Mouse (Mus musculus) G1E (cell line): Measurements from ENCODE around the gene Smc3. TPM values are rescaled to one million over a fixed set of nuclear protein-coding genes. Genes with fewer than 3 reads are reported as not detected.

Experiments
- ATAC-seq: 2 replicates; pipeline ENCODE4 v1.8.0; 2016; ENCODE audit warnings: mild to moderate bottlenecking; ENCODE audit not compliant: insufficient number of reproducible peaks, poor library complexity, low FRiP score, severe bottlenecking; ENCODE audit errors: extremely low read depth
- DNase-seq: peaks from one replicate; pipeline ENCODE4 v3.0.0; 2012; ENCODE audit warnings: low spot score
- H3K27me3 ChIP-seq: 2 replicates; pipeline ENCODE4 v1.6.1; 2012; ENCODE audit warnings: mild to moderate bottlenecking, low read length, inconsistent platforms; ENCODE audit not compliant: insufficient read depth
- H3K36me3 ChIP-seq: replicated peaks from 2 replicates; pipeline ENCODE3; 2012; ENCODE audit warnings: mild to moderate bottlenecking, inconsistent platforms
- H3K4me1 ChIP-seq: 2 replicates; pipeline ENCODE4 v1.6.1; 2012; ENCODE audit warnings: low read depth, low read length, inconsistent platforms, mixed read lengths; ENCODE audit not compliant: insufficient read depth
- H3K4me3 ChIP-seq: 2 replicates; pipeline ENCODE4 v1.5.1; 2012; ENCODE audit warnings: low read depth, mild to moderate bottlenecking, inconsistent platforms, low read length, moderate library complexity, mixed read lengths
- H3K9me3 ChIP-seq: replicated peaks from 2 replicates; pipeline ENCODE4 v1.6.1; 2012; ENCODE audit warnings: inconsistent platforms
- CTCF ChIP-seq: IDR thresholded peaks from 2 replicates; pipeline ENCODE4 v1.5.1; 2012; ENCODE audit warnings: low read depth, low read length, inconsistent platforms, mixed read lengths
- GATA1 ChIP-seq: IDR thresholded peaks from 2 replicates; pipeline ENCODE4 v1.6.1; 2012; ENCODE audit warnings: borderline replicate concordance, low read length, inconsistent platforms, mixed read lengths
- GATA2 ChIP-seq: IDR thresholded peaks from 2 replicates; pipeline ENCODE4 v1.6.1; 2012; ENCODE audit warnings: low read depth, low read length, inconsistent platforms, borderline replicate concordance
- POLR2AphosphoS5 ChIP-seq: IDR thresholded peaks from 2 replicates; pipeline ENCODE4 v1.6.1; 2012; ENCODE audit warnings: low read depth, low read length, inconsistent platforms; ENCODE audit not compliant: insufficient replicate concordance
- TAL1 ChIP-seq: conservative IDR thresholded peaks from 2 replicates; pipeline ENCODE4 v1.6.1; 2012; ENCODE audit warnings: low read depth, low read length, inconsistent platforms, mixed read lengths
- polyA plus RNA-seq: library from polyadenylated mRNA; stranded (reverse); fragments of >175 nt; gene quantifications from 2 replicates; pipeline ENCODE4 v1.2.3, GENCODE M21; 2012
- total RNA-seq, 2 experiments: library from RNA; stranded (forward) in 1 of 2; stranded (reverse) in 1 of 2; fragments of 200-1000 nt in 1 of 2; fragments of >200 nt in 1 of 2; fragmentation: Nextera tagmentation in 1 of 2; gene quantifications; 2 replicates each; pipeline ENCODE4 v1.2.3; 2014 to 2017

Smc3 gene
- total and polyA plus RNA-seq, 3 experiments = 41.9 to 198 (median 150) TPM

DNA sequence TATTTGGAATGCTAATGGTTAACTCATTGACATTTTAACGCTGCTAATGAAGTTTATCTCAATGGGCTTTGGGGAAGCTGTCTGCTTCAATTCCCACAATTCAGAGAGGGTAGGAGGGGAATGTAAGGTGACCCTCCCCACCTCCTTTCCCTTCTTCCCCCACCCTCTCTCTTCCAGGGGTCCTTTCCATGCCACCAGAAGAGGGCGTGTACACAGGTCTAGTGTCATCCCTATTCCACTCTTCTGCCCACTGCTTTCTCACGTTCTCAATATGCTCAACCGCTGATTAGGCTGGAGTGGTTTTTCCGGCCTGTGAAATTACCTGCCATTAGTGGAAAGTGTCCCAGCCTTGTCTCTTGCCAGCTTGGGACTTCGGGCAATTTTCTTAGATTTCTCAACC is 43.4 kb upstream of the Smc3 start:
- H3K9me3 ChIP-seq = no peaks in the 10 kb centered on the region
- no peak overlapping the region for H3K4me3 ChIP-seq
- H3K4me1 ChIP-seq = no peaks in the 10 kb centered on the region
- H3K36me3 ChIP-seq = no peaks in the 10 kb centered on the region
- peaks cover 8% of the 10 kb centered on the region for H3K27me3 ChIP-seq
- TF ChIP-seq GATA1 (no peak), TAL1 (no peak), GATA2 (no peak), POLR2AphosphoS5 (no peak), CTCF (no peak)
- DNase-seq (no peak), ATAC-seq (no peak)

DNA sequence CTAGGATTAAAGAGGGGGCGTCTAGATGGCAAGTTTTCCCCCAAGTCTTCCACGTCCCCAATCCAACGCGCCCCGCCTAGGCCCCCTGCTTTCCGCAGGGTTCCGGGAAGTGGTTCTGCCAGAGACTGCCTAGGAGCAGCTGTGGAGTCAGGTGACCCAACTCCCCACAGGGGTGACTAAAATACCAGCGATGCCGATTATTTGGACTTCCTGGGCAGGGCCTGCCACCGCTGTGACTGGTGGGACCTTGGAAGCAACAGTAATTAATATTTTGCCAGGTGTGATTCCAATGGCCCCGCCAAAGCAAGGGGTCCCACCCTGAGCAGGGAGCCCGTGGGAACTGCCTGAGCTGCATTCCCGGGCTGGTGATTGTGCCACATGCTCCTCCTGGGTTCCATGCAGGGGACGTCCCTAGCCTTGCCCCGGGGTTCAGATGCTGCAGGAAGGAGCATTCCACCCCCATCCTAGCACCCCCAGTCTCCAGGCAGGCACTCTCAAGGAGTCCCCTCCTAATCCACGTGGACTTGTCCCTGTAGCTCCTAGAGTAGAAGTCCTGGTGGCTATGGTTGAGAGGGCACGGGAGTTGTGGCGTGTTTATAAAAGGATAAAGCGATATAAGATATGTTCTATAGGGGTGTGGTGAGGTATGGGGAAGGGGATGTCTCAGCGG is 42.8 kb upstream of the Smc3 start:
- Histone ChIP-seq H3K27me3 (peaks cover 3% of the 10 kb centered on the region), H3K36me3 (no peaks in the 10 kb centered on the region), H3K4me3 (no peak overlapping the region), H3K9me3 (no peaks in the 10 kb centered on the region), H3K4me1 (no peaks in the 10 kb centered on the region)
- TF ChIP-seq TAL1 (no peak), GATA1 (no peak), POLR2AphosphoS5 (no peak), GATA2 (no peak), CTCF (no peak)
- ATAC-seq (no peak), DNase-seq (no peak)

DNA sequence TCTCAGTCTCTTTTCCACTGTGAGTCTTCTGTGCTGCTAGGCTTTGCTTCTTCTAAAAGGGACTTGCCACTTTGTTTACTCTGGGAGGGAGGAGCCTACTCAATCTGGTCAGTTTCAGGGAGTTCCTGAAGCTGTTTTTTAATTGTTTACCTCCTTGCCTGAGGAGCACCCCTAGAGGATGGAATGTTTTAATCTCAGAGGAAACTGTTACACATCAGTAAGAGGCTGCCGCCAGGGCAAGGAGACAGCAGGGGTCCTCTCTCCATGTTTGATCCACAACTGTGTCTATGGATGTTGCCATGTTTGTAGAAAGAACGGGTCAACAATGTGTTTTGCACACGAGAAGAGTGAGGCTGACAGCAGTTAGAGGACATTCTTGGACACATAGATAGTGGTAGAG is 39.8 kb upstream of the Smc3 start:
- ATAC-seq = no peak
- H3K9me3 ChIP-seq = no peaks in the 10 kb centered on the region
- no peak overlapping the region for H3K4me3 ChIP-seq
- no peaks in the 10 kb centered on the region for H3K4me1 ChIP-seq
- TF ChIP-seq GATA1 = no peak
- TF ChIP-seq GATA2 = no peak
- TF ChIP-seq TAL1 = no peak
- no peak for TF ChIP-seq POLR2AphosphoS5
- TF ChIP-seq CTCF = no peak
- 0 out of 2 replicates have a peak, but pooled peaks cover 2% of the 10 kb centered on the region for H3K27me3 ChIP-seq
- no peaks in the 10 kb centered on the region for H3K36me3 ChIP-seq
- no peak for DNase-seq

DNA sequence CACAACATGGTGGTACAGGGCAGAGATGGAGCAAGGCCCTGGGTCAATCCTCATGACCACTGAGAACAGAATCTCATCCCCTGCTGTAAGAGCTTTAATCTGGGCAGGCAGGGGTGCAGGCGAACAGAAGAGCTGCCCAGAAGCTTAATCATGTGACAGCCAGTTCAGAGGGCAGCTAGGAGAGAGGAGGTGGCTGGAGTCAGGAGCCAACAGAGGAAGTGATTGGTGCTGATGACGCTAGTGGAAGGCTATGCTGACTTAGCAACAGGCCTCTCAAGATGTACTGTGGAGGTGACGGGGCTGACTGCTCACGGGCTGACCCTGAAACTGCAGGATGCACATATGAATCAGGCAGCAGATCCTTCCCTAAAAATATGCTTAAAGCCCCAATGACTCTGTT is 36.0 kb upstream of the Smc3 start:
- TF ChIP-seq TAL1 = no peak
- no peak for TF ChIP-seq CTCF
- TF ChIP-seq GATA2 = no peak
- no peak for TF ChIP-seq GATA1
- no peak for TF ChIP-seq POLR2AphosphoS5
- DNase-seq (no peak), ATAC-seq (no peak)
- H3K27me3 ChIP-seq = no peaks in the 10 kb centered on the region
- H3K36me3 ChIP-seq = no peaks in the 10 kb centered on the region
- H3K4me1 ChIP-seq = no peaks in the 10 kb centered on the region
- no peaks in the 10 kb centered on the region for H3K9me3 ChIP-seq
- H3K4me3 ChIP-seq = no peak overlapping the region

DNA sequence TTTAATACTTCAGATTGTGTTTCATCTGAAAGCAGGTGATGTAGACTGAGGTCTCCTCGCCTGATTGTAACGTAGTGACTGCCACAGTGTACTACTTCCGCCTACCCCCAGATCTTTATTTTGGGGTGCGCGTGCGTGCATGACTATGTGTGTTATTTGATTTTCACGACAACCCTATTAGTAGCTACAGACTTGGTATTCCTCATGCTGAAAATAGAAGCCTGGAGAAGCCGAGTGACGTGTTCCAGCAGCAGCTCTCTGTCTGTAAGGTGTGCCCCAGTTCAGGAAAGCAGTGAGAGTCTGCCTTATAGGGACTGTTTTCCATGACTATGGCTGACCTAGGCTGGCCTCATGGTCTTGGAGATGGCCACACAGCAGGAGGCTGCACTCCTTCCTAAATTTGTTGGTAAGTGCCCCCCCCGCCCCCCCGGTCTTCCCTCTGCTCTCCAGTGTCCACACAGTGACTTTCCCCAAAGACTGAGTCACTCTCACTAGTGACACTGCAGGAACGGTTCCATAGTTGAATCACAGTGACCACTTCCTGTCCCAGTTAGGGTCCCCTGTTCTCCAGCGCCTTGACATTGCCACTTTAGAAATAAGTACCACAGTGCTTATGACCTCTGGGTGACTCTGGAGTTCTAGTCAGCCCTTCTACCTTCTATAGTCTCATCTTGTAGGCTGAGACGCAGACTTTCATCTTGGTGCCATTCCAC is 34.5 kb upstream of the Smc3 start:
- ATAC-seq = no peak
- no peak for TF ChIP-seq TAL1
- no peak for TF ChIP-seq GATA2
- TF ChIP-seq GATA1 = no peak
- no peak for TF ChIP-seq CTCF
- no peak for TF ChIP-seq POLR2AphosphoS5
- no peak for DNase-seq
- 0 out of 2 replicates have a peak, but pooled peaks cover 3% of the 10 kb centered on the region for H3K27me3 ChIP-seq
- H3K4me3 ChIP-seq = no peak overlapping the region
- no peaks in the 10 kb centered on the region for H3K4me1 ChIP-seq
- no peaks in the 10 kb centered on the region for H3K9me3 ChIP-seq
- H3K36me3 ChIP-seq = no peaks in the 10 kb centered on the region

DNA sequence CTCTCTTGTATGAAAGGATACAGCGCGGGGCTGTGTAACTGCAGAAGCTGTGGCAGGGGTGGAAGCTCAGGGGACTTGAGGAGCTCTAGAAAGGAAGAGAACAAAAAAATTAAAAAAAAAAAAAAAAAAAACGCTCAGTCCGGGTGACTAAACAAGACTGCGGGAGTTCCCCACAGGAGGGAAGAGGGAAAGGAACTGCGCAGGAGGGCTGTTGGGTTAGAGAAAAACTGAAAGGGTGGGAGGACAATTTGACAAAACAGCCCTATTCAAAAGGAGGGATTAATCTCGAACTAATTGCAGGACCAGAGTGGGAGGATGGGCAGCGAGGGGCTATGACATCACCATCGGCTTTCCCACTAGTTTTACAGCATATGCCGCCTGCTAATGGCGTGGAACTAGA is 32.3 kb upstream of the Smc3 start:
- H3K36me3 ChIP-seq = no peaks in the 10 kb centered on the region
- H3K4me3 ChIP-seq = no peak overlapping the region
- peaks cover 6% of the 10 kb centered on the region; the same call in 1 of the 2 replicates for H3K27me3 ChIP-seq
- no peak for DNase-seq
- no peaks in the 10 kb centered on the region for H3K9me3 ChIP-seq
- no peak for TF ChIP-seq GATA1
- no peak for ATAC-seq
- no peaks in the 10 kb centered on the region for H3K4me1 ChIP-seq

DNA sequence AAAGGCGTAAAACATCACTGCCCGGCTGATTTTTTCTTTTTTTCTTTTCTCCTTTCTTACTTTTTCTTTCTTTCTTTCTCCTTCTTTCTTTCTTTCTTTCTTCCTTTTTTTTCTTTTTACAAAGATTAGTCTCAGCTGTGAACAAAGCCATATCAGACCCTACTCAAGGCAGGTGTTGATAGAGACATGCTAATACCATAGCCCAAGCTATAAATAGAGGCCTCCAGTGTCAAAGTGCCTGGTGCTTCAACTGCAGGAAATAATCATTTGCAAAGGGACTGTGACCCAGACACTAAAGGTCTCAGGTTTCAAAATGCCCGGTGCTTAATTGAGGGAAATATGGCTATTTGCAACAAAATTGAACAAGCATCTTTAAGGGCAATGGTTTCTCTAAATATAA is 31.6 kb upstream of the Smc3 start:
- no peak overlapping the region for H3K4me3 ChIP-seq
- no peaks in the 10 kb centered on the region for H3K36me3 ChIP-seq
- ATAC-seq = no peak
- peaks cover 10% of the 10 kb centered on the region for H3K27me3 ChIP-seq
- TF ChIP-seq GATA1 (no peak), GATA2 (no peak), CTCF (no peak), TAL1 (no peak), POLR2AphosphoS5 (no peak)
- H3K4me1 ChIP-seq = no peaks in the 10 kb centered on the region
- H3K9me3 ChIP-seq = no peaks in the 10 kb centered on the region
- no peak for DNase-seq
